Mouse (Mus musculus): Measurements from ENCODE around the gene Rap1gap. TPM values are rescaled to one million over a fixed set of nuclear protein-coding genes. Genes with fewer than 3 reads are reported as not detected.

Gene Rap1gap
- polyA plus RNA-seq (2014; fragmentation: Nextera tagmentation; extraction: Ambion mirVana) = 4.4 and 7.7 TPM in 2 replicates

GRCm38 (mm10) chr4:137664433-137664979 is at the start of gene Rap1gap:
Gene Rap1gap (plus strand): TSS chr4:137664726.
- Histone ChIP-seq H3K27me3 (ENCODE audit: control insufficient read depth, insufficient read depth, low read length) (peaks cover 7% of the 10 kb centered on the region; the same call in 1 of the 2 replicates), H3K9ac (ENCODE audit: low read length) (peak within 1 kb of the TSS; percentile 64), H3K9me3 (ENCODE audit: control insufficient read depth, low read length) (no peaks in the 10 kb centered on the region), H3K4me1 (replicated peaks; ENCODE audit: control insufficient read depth, insufficient read depth, low read length) (peaks cover 8% of the 10 kb centered on the region; the same call in 1 of the 2 replicates), H3K4me2 (ENCODE audit: low read depth, low read length, severe bottlenecking) (peak within 1 kb of the TSS; percentile 95), H3K27ac (ENCODE audit: low read depth, low read length) (no peak within 1 kb of the TSS), H3K36me3 (ENCODE audit: control insufficient read depth, insufficient read depth, low read length) (no peaks in the 10 kb centered on the region), H3K4me3 (ENCODE audit: low read depth, low read length) (peak within 1 kb of the TSS; percentile 52)
- DNase-seq (ENCODE audit: low spot score) (peak; percentile 73), ATAC-seq (replicated peaks; ENCODE audit: low FRiP score) (peak; percentile 46)
- WGBS = under 1% methylated on average over 29 of the region's 44 CpGs

- no peak overlapping the region for H3K4me3 ChIP-seq (ENCODE audit: low read depth, low read length)
- no peaks in the 10 kb centered on the region; the same call in 1 of the 2 replicates for H3K36me3 ChIP-seq (ENCODE audit: control insufficient read depth, insufficient read depth, low read length)
- no peak for ATAC-seq (replicated peaks; ENCODE audit: low FRiP score)
- no peak overlapping the region for H3K9ac ChIP-seq (ENCODE audit: low read length)
- no peak overlapping the region for H3K4me2 ChIP-seq (ENCODE audit: low read depth, low read length, severe bottlenecking)
- peaks cover 2% of the 10 kb centered on the region; the same call in 1 of the 2 replicates for H3K4me1 ChIP-seq (replicated peaks; ENCODE audit: control insufficient read depth, insufficient read depth, low read length)
- no peaks in the 10 kb centered on the region for H3K27me3 ChIP-seq (ENCODE audit: control insufficient read depth, insufficient read depth, low read length)
- H3K27ac ChIP-seq (ENCODE audit: low read depth, low read length) = no peak overlapping the region
- 95% methylated on average over 8 of the region's 8 CpGs for WGBS
- H3K9me3 ChIP-seq (ENCODE audit: control insufficient read depth, low read length) = no peaks in the 10 kb centered on the region
- DNase-seq (ENCODE audit: low spot score) = no peak
Observed at GRCm38 (mm10) chr4:137622847-137623246, 41.7 kb upstream of the Rap1gap start.

- H3K4me2 ChIP-seq (ENCODE audit: low read depth, low read length, severe bottlenecking) = no peak overlapping the region
- WGBS = 39% methylated on average over 8 of the region's 8 CpGs
- H3K4me3 ChIP-seq (ENCODE audit: low read depth, low read length) = no peak overlapping the region
- no peak overlapping the region for H3K27ac ChIP-seq (ENCODE audit: low read depth, low read length)
- H3K4me1 ChIP-seq (replicated peaks; ENCODE audit: control insufficient read depth, insufficient read depth, low read length) = peaks cover 5% of the 10 kb centered on the region; the same call in 1 of the 2 replicates
- H3K36me3 ChIP-seq (ENCODE audit: control insufficient read depth, insufficient read depth, low read length) = peaks cover 1% of the 10 kb centered on the region
- H3K27me3 ChIP-seq (ENCODE audit: control insufficient read depth, insufficient read depth, low read length) = no peaks in the 10 kb centered on the region
- no peak overlapping the region for H3K9ac ChIP-seq (ENCODE audit: low read length)
- no peaks in the 10 kb centered on the region for H3K9me3 ChIP-seq (ENCODE audit: control insufficient read depth, low read length)
- DNase-seq (ENCODE audit: low spot score) (no peak), ATAC-seq (replicated peaks; ENCODE audit: low FRiP score) (no peak)
Observed at GRCm38 (mm10) chr4:137627476-137628235, 36.9 kb upstream of the Rap1gap start.

GRCm38 (mm10) chr4:137628400-137628799 is 36.1 kb upstream of the Rap1gap start:
- Histone ChIP-seq H3K27me3 (ENCODE audit: control insufficient read depth, insufficient read depth, low read length) (no peaks in the 10 kb centered on the region), H3K27ac (ENCODE audit: low read depth, low read length) (no peak overlapping the region), H3K4me2 (ENCODE audit: low read depth, low read length, severe bottlenecking) (no peak overlapping the region), H3K9ac (ENCODE audit: low read length) (no peak overlapping the region), H3K9me3 (ENCODE audit: control insufficient read depth, low read length) (no peaks in the 10 kb centered on the region), H3K4me3 (ENCODE audit: low read depth, low read length) (no peak overlapping the region), H3K4me1 (replicated peaks; ENCODE audit: control insufficient read depth, insufficient read depth, low read length) (peaks cover 5% of the 10 kb centered on the region; the same call in 1 of the 2 replicates), H3K36me3 (ENCODE audit: control insufficient read depth, insufficient read depth, low read length) (peaks cover 6% of the 10 kb centered on the region)
- WGBS = 64% methylated on average over 6 of the region's 6 CpGs
- ATAC-seq (replicated peaks; ENCODE audit: low FRiP score) = no peak
- no peak for DNase-seq (ENCODE audit: low spot score)

- H3K27ac ChIP-seq (ENCODE audit: low read depth, low read length) = no peak overlapping the region
- no peaks in the 10 kb centered on the region for H3K27me3 ChIP-seq (ENCODE audit: control insufficient read depth, insufficient read depth, low read length)
- DNase-seq (ENCODE audit: low spot score) = no peak
- no peaks in the 10 kb centered on the region for H3K9me3 ChIP-seq (ENCODE audit: control insufficient read depth, low read length)
- no peak for ATAC-seq (replicated peaks; ENCODE audit: low FRiP score)
- peaks cover 5% of the 10 kb centered on the region; the same call in 1 of the 2 replicates for H3K4me1 ChIP-seq (replicated peaks; ENCODE audit: control insufficient read depth, insufficient read depth, low read length)
- no peak overlapping the region for H3K4me3 ChIP-seq (ENCODE audit: low read depth, low read length)
- WGBS = 94% methylated on average over 7 of the region's 7 CpGs
- H3K36me3 ChIP-seq (ENCODE audit: control insufficient read depth, insufficient read depth, low read length) = peaks cover 8% of the 10 kb centered on the region
- H3K4me2 ChIP-seq (ENCODE audit: low read depth, low read length, severe bottlenecking) = no peak overlapping the region
- H3K9ac ChIP-seq (ENCODE audit: low read length) = no peak overlapping the region
Observed at GRCm38 (mm10) chr4:137629354-137629753, 35.2 kb upstream of the Rap1gap start.

GRCm38 (mm10) chr4:137630153-137630552 is 34.4 kb upstream of the Rap1gap start:
- H3K4me1 ChIP-seq (replicated peaks; ENCODE audit: control insufficient read depth, insufficient read depth, low read length) = peaks cover 5% of the 10 kb centered on the region; the same call in 1 of the 2 replicates
- peaks cover 8% of the 10 kb centered on the region for H3K36me3 ChIP-seq (ENCODE audit: control insufficient read depth, insufficient read depth, low read length)

GRCm38 (mm10) chr4:137631596-137631995 is 32.9 kb upstream of the Rap1gap start:
- Histone ChIP-seq H3K4me3 (ENCODE audit: low read depth, low read length) (no peak overlapping the region), H3K4me1 (replicated peaks; ENCODE audit: control insufficient read depth, insufficient read depth, low read length) (peaks cover 5% of the 10 kb centered on the region; the same call in 1 of the 2 replicates), H3K4me2 (ENCODE audit: low read depth, low read length, severe bottlenecking) (no peak overlapping the region), H3K9me3 (ENCODE audit: control insufficient read depth, low read length) (no peaks in the 10 kb centered on the region), H3K27me3 (ENCODE audit: control insufficient read depth, insufficient read depth, low read length) (no peaks in the 10 kb centered on the region), H3K36me3 (ENCODE audit: control insufficient read depth, insufficient read depth, low read length) (peaks cover 8% of the 10 kb centered on the region), H3K27ac (ENCODE audit: low read depth, low read length) (no peak overlapping the region), H3K9ac (ENCODE audit: low read length) (no peak overlapping the region)
- DNase-seq (ENCODE audit: low spot score) (no peak), ATAC-seq (replicated peaks; ENCODE audit: low FRiP score) (no peak)
- WGBS = 62% methylated on average over 3 of the region's 3 CpGs

More at GRCm38 (mm10) chr4:137630153-137630552, 34.4 kb upstream of the Rap1gap start:
- Histone ChIP-seq H3K4me3 (ENCODE audit: low read depth, low read length) (no peak overlapping the region), H3K4me2 (ENCODE audit: low read depth, low read length, severe bottlenecking) (no peak overlapping the region), H3K9ac (ENCODE audit: low read length) (no peak overlapping the region), H3K27ac (ENCODE audit: low read depth, low read length) (no peak overlapping the region), H3K9me3 (ENCODE audit: control insufficient read depth, low read length) (no peaks in the 10 kb centered on the region), H3K27me3 (ENCODE audit: control insufficient read depth, insufficient read depth, low read length) (no peaks in the 10 kb centered on the region)
- 87% methylated on average over 2 of the region's 2 CpGs for WGBS
- DNase-seq (ENCODE audit: low spot score) (no peak), ATAC-seq (replicated peaks; ENCODE audit: low FRiP score) (no peak)

GRCm38 (mm10) chr4:137633394-137633793 is 31.1 kb upstream of the Rap1gap start:
- H3K36me3 ChIP-seq (ENCODE audit: control insufficient read depth, insufficient read depth, low read length) = peaks cover 8% of the 10 kb centered on the region
- no peak overlapping the region for H3K27ac ChIP-seq (ENCODE audit: low read depth, low read length)
- DNase-seq (ENCODE audit: low spot score) (no peak), ATAC-seq (replicated peaks; ENCODE audit: low FRiP score) (no peak)
- no peaks in the 10 kb centered on the region for H3K4me1 ChIP-seq (replicated peaks; ENCODE audit: control insufficient read depth, insufficient read depth, low read length)
- WGBS = 94% methylated on average over 4 of the region's 4 CpGs
- no peaks in the 10 kb centered on the region for H3K9me3 ChIP-seq (ENCODE audit: control insufficient read depth, low read length)
- no peak overlapping the region for H3K9ac ChIP-seq (ENCODE audit: low read length)
- H3K4me2 ChIP-seq (ENCODE audit: low read depth, low read length, severe bottlenecking) = no peak overlapping the region
- H3K4me3 ChIP-seq (ENCODE audit: low read depth, low read length) = no peak overlapping the region
- no peaks in the 10 kb centered on the region for H3K27me3 ChIP-seq (ENCODE audit: control insufficient read depth, insufficient read depth, low read length)
